Mouse (Mus musculus) small intestine, adult 2 months (tissue): ENCODE results near the gene Fads1.

Experiments
- CTCF ChIP-seq: fragments of 200-500 bp; IDR thresholded peaks from 2 replicates; pipeline ENCODE4 v1.5.1; 2012; ENCODE audit warnings: low read depth, mild to moderate bottlenecking, control low read depth, inconsistent platforms, low read length, moderate library complexity, mixed read lengths; ENCODE audit not compliant: insufficient replicate concordance, insufficient read length; ENCODE audit errors: extremely low read depth
- POLR2A ChIP-seq: fragments of 200-500 bp; IDR thresholded peaks from 2 replicates; pipeline ENCODE4 v1.6.1; 2012; ENCODE audit warnings: low read depth, mild to moderate bottlenecking, control low read depth, inconsistent platforms, low read length, moderate library complexity

DNA sequence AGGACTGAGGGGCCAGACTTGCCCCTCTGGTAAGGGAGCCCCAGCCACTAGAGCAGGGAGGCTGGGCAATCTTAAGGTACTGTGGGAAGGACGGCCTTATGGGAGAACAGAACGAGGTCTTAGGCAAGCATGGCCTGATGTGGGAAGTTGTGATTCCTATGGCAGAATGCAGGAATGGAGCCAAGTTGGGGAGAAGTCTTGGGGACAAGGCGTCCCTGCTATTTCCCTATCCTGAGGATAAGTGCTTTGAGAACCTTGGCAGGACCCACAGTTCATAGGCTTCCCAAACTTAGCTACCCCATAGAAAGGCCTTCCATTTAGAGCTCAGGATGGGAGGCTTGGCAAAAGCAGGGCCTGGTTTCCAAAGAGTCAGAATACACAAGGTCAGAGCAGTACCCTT, 26.2 kb downstream of the Fads1 start:
- TF ChIP-seq POLR2A (no peak), CTCF (no peak)
